Mouse (Mus musculus) hindbrain, embryonic 16.5 days (tissue): ENCODE data around the gene Lbr. TPM values are rescaled to one million over a fixed set of nuclear protein-coding genes. Genes with fewer than 3 reads are reported as not detected.
"Not testable (repeated sequence)": the region's sequence is repeated elsewhere in the genome, so short reads cannot be mapped to it uniquely, and the experiment has no call there.

Source experiments
- ATAC-seq: fragments of 200-750 bp; cut with Nextera tagmentation; 2 replicates; pipeline ENCODE4 v1.8.0; 2017; ENCODE audit warnings: moderate TSS enrichment, moderate library complexity
- H3K27ac ChIP-seq: fragments of 300-500 bp; sonication (generic); 2 replicates; pipeline ENCODE4 v1.5.1; 2014; ENCODE audit warnings: low read depth, mild to moderate bottlenecking, control low read depth, low read length, moderate library complexity
- H3K27me3 ChIP-seq: fragments of 300-500 bp; sonication (generic); replicated peaks from 2 replicates; pipeline ENCODE4 v1.6.1; 2014; ENCODE audit warnings: low read length; ENCODE audit not compliant: control insufficient read depth, insufficient read depth
- H3K36me3 ChIP-seq: fragments of 300-500 bp; sonication (generic); 2 replicates; pipeline ENCODE4 v1.6.1; 2014; ENCODE audit warnings: mild to moderate bottlenecking, low read length, moderate library complexity, mixed read lengths; ENCODE audit not compliant: control insufficient read depth, insufficient read depth
- H3K4me1 ChIP-seq: fragments of 300-500 bp; sonication (generic); 2 replicates; pipeline ENCODE4 v1.6.1; 2014; ENCODE audit warnings: low read depth, low read length; ENCODE audit not compliant: control insufficient read depth, insufficient read depth
- H3K4me2 ChIP-seq: fragments of 300-500 bp; sonication (generic); 2 replicates; pipeline ENCODE4 v1.6.1; 2014; ENCODE audit warnings: mild to moderate bottlenecking, low read length, control low read depth, moderate library complexity
- H3K4me3 ChIP-seq: fragments of 300-500 bp; sonication (generic); 2 replicates; pipeline ENCODE4 v1.5.1; 2014; ENCODE audit warnings: mild to moderate bottlenecking, low read length, control low read depth, moderate library complexity
- H3K9ac ChIP-seq: fragments of 300-500 bp; sonication (generic); 2 replicates; pipeline ENCODE4 v1.6.1; 2014; ENCODE audit warnings: low read depth, mild to moderate bottlenecking, control low read depth, low read length, moderate library complexity
- H3K9me3 ChIP-seq: fragments of 300-500 bp; sonication (generic); 2 replicates; pipeline ENCODE4 v1.6.1; 2014; ENCODE audit warnings: mild to moderate bottlenecking, low read length, moderate library complexity; ENCODE audit not compliant: control insufficient read depth
- WGBS: fragments of 180-500 bp; shearing (Covaris S2); extraction: QIAGEN DNeasy Blood & Tissue Kit; methylation state at CpG from one replicate; pipeline ENCODE4 v1.1.7; 2014; 5-methylcytosine and 5-hydroxymethylcytosine counted together
- polyA plus RNA-seq: library from polyadenylated mRNA; unstranded; fragments of >200 nt; fragmentation: Nextera tagmentation; extraction: Ambion mirVana; gene quantifications from 2 replicates; pipeline ENCODE4 v1.2.1, GENCODE M21; 2015

Lbr gene
- polyA plus RNA-seq, 1 experiment from 2014 or later = 27.7 TPM

- Histone ChIP-seq H3K27me3 (no peaks in the 10 kb centered on the region), H3K4me1 (no peaks in the 10 kb centered on the region), H3K4me2 (no peak overlapping the region), H3K36me3 (peaks cover 11% of the 10 kb centered on the region), H3K27ac (no peak overlapping the region), H3K9me3 (no peaks in the 10 kb centered on the region), H3K4me3 (no peak overlapping the region), H3K9ac (no peak overlapping the region)
- 84% methylated on average over 18 of the region's 18 CpGs for WGBS
- no peak for ATAC-seq
Measured at GRCm38 (mm10) chr1:181811481-181812223, 31.2 kb downstream of the Lbr start.

DNA sequence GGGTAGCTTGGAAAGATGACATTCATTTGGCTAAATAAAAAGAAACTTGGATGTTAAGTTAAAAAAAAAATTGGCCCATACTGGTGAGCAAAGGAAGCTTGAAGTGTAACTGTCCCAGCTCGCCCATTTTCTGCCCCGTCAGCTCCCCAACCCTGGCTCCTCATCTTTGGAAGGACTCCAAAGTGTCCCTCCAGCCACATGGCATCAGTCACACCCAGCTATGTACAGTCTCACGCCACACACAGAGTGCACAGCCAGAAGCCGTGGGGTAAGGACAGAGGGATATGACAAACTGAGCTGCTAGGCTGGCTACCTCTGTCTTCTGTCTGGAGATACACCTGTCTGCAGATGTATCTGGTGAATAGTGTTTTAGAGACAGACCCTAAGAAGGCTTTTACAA lies 42.2 kb downstream of the Lbr start:
- Histone ChIP-seq H3K9me3 (no peaks in the 10 kb centered on the region), H3K36me3 (no peaks in the 10 kb centered on the region), H3K4me3 (no peak overlapping the region), H3K27me3 (no peaks in the 10 kb centered on the region), H3K4me2 (no peak overlapping the region), H3K27ac (no peak overlapping the region), H3K9ac (no peak overlapping the region), H3K4me1 (no peaks in the 10 kb centered on the region)
- ATAC-seq = no peak
- 78% methylated on average over 4 of the region's 4 CpGs for WGBS

DNA sequence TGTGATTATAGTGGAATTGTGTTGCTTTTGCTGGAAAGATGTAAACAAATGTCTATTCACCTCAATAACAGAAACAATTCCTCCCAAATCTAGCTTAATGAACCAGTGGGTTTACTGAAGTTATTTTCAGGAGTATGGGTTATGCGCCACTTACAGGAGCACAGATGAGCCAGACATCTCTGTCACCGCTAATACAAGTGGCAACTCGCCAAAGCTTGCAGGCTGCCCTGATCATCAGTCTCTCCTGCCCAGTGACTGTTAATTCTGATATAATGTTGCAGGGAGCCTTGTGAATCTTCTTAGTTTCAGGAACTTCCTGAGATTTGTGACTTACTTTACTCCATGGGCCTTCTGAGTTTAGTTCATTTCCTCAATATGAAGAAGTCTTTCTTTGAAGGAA lies 42.9 kb downstream of the Lbr start:
- Histone ChIP-seq H3K4me1 (no peaks in the 10 kb centered on the region), H3K36me3 (no peaks in the 10 kb centered on the region), H3K27ac (no peak overlapping the region), H3K4me3 (no peak overlapping the region), H3K9me3 (no peaks in the 10 kb centered on the region), H3K4me2 (no peak overlapping the region), H3K9ac (no peak overlapping the region), H3K27me3 (no peaks in the 10 kb centered on the region)
- ATAC-seq = no peak
- 88% methylated on average over 3 of the region's 3 CpGs for WGBS

GRCm38 (mm10) chr1:181793541-181793940 lies 49.3 kb downstream of the Lbr start:
- H3K9ac ChIP-seq = no peak overlapping the region
- no peaks in the 10 kb centered on the region for H3K9me3 ChIP-seq
- no peaks in the 10 kb centered on the region for H3K27me3 ChIP-seq
- H3K27ac ChIP-seq = no peak overlapping the region
- no peak overlapping the region for H3K4me3 ChIP-seq
- ATAC-seq = no peak
- H3K36me3 ChIP-seq = no peaks in the 10 kb centered on the region
- no peak overlapping the region for H3K4me2 ChIP-seq
- H3K4me1 ChIP-seq = no peaks in the 10 kb centered on the region
- WGBS = 31% methylated on average over 2 of the region's 2 CpGs

DNA sequence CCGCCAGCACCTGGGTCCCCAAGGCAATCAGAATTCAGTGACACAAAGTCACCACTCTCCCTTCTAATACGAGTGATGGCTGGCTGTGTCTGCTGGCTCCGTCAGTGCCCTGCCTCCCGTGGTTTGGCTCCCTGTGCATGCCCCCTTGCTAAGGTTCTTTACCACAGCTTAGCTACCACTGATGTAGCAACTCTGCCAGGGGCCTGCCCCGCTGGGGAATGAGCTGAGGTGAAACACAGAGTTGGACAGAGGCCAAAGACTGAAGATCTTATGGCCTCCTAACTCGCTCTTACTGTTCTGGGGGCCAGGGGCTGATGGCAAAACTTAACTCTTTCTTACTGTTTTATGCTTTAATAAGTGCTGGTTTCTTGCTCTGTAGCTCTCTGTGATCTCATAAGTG lies 52.9 kb downstream of the Lbr start:
- no peaks in the 10 kb centered on the region for H3K9me3 ChIP-seq
- no peak overlapping the region for H3K4me3 ChIP-seq
- no peaks in the 10 kb centered on the region for H3K27me3 ChIP-seq
- no peaks in the 10 kb centered on the region for H3K4me1 ChIP-seq
- WGBS = 53% methylated on average over 6 of the region's 6 CpGs
- no peak for ATAC-seq
- no peak overlapping the region for H3K4me2 ChIP-seq
- no peaks in the 10 kb centered on the region for H3K36me3 ChIP-seq
- H3K27ac ChIP-seq = no peak overlapping the region
- no peak overlapping the region for H3K9ac ChIP-seq

DNA sequence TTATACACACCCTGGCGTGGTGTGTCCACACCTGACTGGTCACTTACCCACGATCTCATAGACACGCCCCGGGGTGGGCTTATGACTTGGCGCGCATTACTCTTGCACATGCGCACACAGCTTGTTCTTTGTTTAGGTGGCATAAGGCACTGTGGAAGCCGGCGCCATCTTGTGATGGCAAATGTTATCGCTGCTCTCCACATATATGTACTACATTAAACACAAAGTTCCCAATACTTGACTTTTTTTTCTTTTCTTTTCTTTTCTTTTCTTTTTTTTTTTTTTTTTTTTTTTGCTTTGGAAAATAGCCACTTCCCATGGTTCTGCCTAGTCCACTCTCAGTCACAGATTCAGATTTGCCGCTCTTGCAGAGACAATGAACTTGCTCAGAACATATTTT lies 60.2 kb downstream of the Lbr start:
- WGBS = 98% methylated on average over 10 of the region's 11 CpGs
- not testable (repeated sequence) for H3K4me3 ChIP-seq, H3K27me3 ChIP-seq, H3K9ac ChIP-seq, H3K4me2 ChIP-seq, H3K27ac ChIP-seq, H3K4me1 ChIP-seq, H3K36me3 ChIP-seq, H3K9me3 ChIP-seq, ATAC-seq

GRCm38 (mm10) chr1:181776541-181776940 lies 66.3 kb downstream of the Lbr start:
- H3K36me3 ChIP-seq = no peaks in the 10 kb centered on the region
- H3K27me3 ChIP-seq = no peaks in the 10 kb centered on the region
- H3K27ac ChIP-seq = no peak overlapping the region
- H3K9ac ChIP-seq = no peak overlapping the region
- 60% methylated on average over 1 of the region's 1 CpGs for WGBS
- H3K4me3 ChIP-seq = no peak overlapping the region
- no peak overlapping the region for H3K4me2 ChIP-seq
- no peaks in the 10 kb centered on the region for H3K9me3 ChIP-seq
- no peak for ATAC-seq
- no peaks in the 10 kb centered on the region for H3K4me1 ChIP-seq

- ATAC-seq = no peak
- Histone ChIP-seq H3K27me3 (no peaks in the 10 kb centered on the region), H3K9ac (no peak overlapping the region), H3K9me3 (no peaks in the 10 kb centered on the region), H3K27ac (no peak overlapping the region), H3K4me1 (no peaks in the 10 kb centered on the region), H3K4me2 (no peak overlapping the region), H3K4me3 (no peak overlapping the region), H3K36me3 (no peaks in the 10 kb centered on the region)
- WGBS = 97% methylated on average over 3 of the region's 3 CpGs
Measured at GRCm38 (mm10) chr1:181771871-181772270, 71.0 kb downstream of the Lbr start.

DNA sequence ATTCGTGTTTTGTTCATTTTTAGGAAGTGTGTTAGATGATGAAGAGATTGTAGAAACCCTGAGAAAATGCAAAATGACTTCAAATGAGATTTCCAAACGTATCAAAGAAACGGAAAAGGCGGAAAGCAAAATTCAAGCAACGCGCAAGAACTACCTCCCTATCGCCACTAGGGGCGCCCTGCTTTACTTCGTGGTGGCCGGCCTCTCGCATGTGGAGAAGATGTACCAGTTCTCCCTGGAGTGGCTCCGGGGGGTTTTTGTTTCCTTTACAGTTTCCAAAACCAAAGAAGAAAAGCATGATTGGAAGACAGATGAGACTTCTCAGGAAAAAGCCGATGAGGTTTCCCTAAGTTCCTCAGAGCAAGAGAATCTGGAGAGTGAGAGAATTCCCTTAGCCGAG lies 73.5 kb downstream of the Lbr start:
- Histone ChIP-seq H3K9ac (no peak overlapping the region), H3K27ac (no peak overlapping the region), H3K4me2 (no peak overlapping the region), H3K27me3 (no peaks in the 10 kb centered on the region), H3K9me3 (no peaks in the 10 kb centered on the region), H3K4me1 (no peaks in the 10 kb centered on the region), H3K4me3 (no peak overlapping the region), H3K36me3 (no peaks in the 10 kb centered on the region)
- WGBS = 61% methylated on average over 14 of the region's 14 CpGs
- no peak for ATAC-seq
